Mouse (Mus musculus): ENCODE results near the gene Reep3. TPM values are rescaled to one million over a fixed set of nuclear protein-coding genes. Genes with fewer than 3 reads are reported as not detected.

Gene Reep3
- total RNA-seq, 2 experiments from 2014 or later = 46.2 to 47.0 TPM

- DNase-seq (ENCODE audit: low spot score in 2 of 2) = no peak
These were observed 14.5 kb upstream of the Reep3 start for GRCm38 (mm10) chr10:67111044-67111798.

- DNase-seq (ENCODE audit: low spot score in 2 of 2) = no peak
These were observed 12.9 kb upstream of the Reep3 start for GRCm38 (mm10) chr10:67109635-67110034.

- DNase-seq (ENCODE audit: low spot score in 2 of 2) = no peak
These were observed 11.4 kb upstream of the Reep3 start for GRCm38 (mm10) chr10:67108096-67108495.

GRCm38 (mm10) chr10:67107017-67107761 is 10.4 kb upstream of the Reep3 start:
- DNase-seq (ENCODE audit: low spot score in 2 of 2) = no peak

GRCm38 (mm10) chr10:67106400-67106799 is 9.7 kb upstream of the Reep3 start:
- no peak for DNase-seq (ENCODE audit: low spot score in 2 of 2)

GRCm38 (mm10) chr10:67105331-67106217 is 8.8 kb upstream of the Reep3 start:
- DNase-seq (ENCODE audit: low spot score in 2 of 2) = no peak

GRCm38 (mm10) chr10:67104543-67104942 is 7.8 kb upstream of the Reep3 start:
- no peak for DNase-seq (ENCODE audit: low spot score in 2 of 2)

- DNase-seq (ENCODE audit: low spot score in 2 of 2) = no peak
These were observed 4.1 kb upstream of the Reep3 start for GRCm38 (mm10) chr10:67100831-67101251.

- no peak for DNase-seq (ENCODE audit: low spot score in 2 of 2)
These were observed 3.4 kb upstream of the Reep3 start for GRCm38 (mm10) chr10:67100011-67100661.

GRCm38 (mm10) chr10:67099183-67099929 is 2.6 kb upstream of the Reep3 start:
- no peak for DNase-seq (ENCODE audit: low spot score in 2 of 2)

GRCm38 (mm10) chr10:67098408-67099050 is 1.8 kb upstream of the Reep3 start:
- DNase-seq (ENCODE audit: low spot score in 2 of 2) = no peak

GRCm38 (mm10) chr10:67097437-67098150 is 849 bp upstream of the Reep3 start:
- DNase-seq (ENCODE audit: low spot score in 2 of 2) = no peak

GRCm38 (mm10) chr10:67095798-67096620 is 736 bp downstream of the Reep3 start, which contains the start of gene Jmjd1c:
Gene Jmjd1c, plus strand, starts transcription at chr10:67096125.
- DNase-seq (ENCODE audit: low spot score in 2 of 2) = peak; percentile 54 to 57

- DNase-seq (ENCODE audit: low spot score in 2 of 2) = no peak
These were observed 1.8 kb downstream of the Reep3 start for GRCm38 (mm10) chr10:67094922-67095321.

- no peak for DNase-seq (ENCODE audit: low spot score in 2 of 2)
These were observed 6.1 kb downstream of the Reep3 start for GRCm38 (mm10) chr10:67090611-67091010.

- no peak for DNase-seq (ENCODE audit: low spot score in 2 of 2)
These were observed 9.1 kb downstream of the Reep3 start for GRCm38 (mm10) chr10:67087447-67088226.

GRCm38 (mm10) chr10:67085916-67086315 is 10.8 kb downstream of the Reep3 start:
- no peak for DNase-seq (ENCODE audit: low spot score in 2 of 2)

Data from adrenal gland, postnatal 4 days (tissue).